Mouse (Mus musculus) liver, adult 2 months (tissue): ENCODE data around the gene Aldoc. TPM values are rescaled to one million over a fixed set of nuclear protein-coding genes. Genes with fewer than 3 reads are reported as not detected.

Experiments used
- DNase-seq: peaks from one replicate; pipeline ENCODE4 v3.0.0-alpha.2; 2011; ENCODE audit warnings: low read depth, low spot score; ENCODE audit errors: extremely low read depth
- H3K27ac ChIP-seq: fragments of 200-500 bp; replicated peaks from 2 replicates; pipeline ENCODE4 v1.5.1; 2012; ENCODE audit warnings: low read depth, mild to moderate bottlenecking, control low read depth, inconsistent platforms, low read length; ENCODE audit not compliant: insufficient read depth
- H3K27me3 ChIP-seq: fragments of 200-500 bp; 2 replicates; pipeline ENCODE4 v1.6.1; 2012; ENCODE audit warnings: mild to moderate bottlenecking, moderate library complexity, low read length, inconsistent platforms; ENCODE audit not compliant: control insufficient read depth, insufficient read depth
- H3K36me3 ChIP-seq: fragments of 200-500 bp; 2 replicates; pipeline ENCODE4 v1.6.1; 2012; ENCODE audit warnings: low read length, inconsistent platforms; ENCODE audit not compliant: control insufficient read depth, insufficient read depth
- H3K4me1 ChIP-seq: fragments of 200-500 bp; 2 replicates; pipeline ENCODE4 v1.6.1; 2011; ENCODE audit warnings: low read length; ENCODE audit not compliant: control insufficient read depth, insufficient read depth
- H3K4me3 ChIP-seq: fragments of 200-500 bp; 2 replicates; pipeline ENCODE4 v1.5.1; 2011; ENCODE audit warnings: low read depth, mild to moderate bottlenecking, control low read depth, low read length, moderate library complexity; ENCODE audit not compliant: insufficient read depth
- H3K79me2 ChIP-seq: fragments of 200-500 bp; 2 replicates; pipeline ENCODE4 v1.6.1; 2012; ENCODE audit warnings: inconsistent platforms, mild to moderate bottlenecking, low read length, moderate library complexity; ENCODE audit not compliant: control insufficient read depth, insufficient read depth
- H3K9ac ChIP-seq: fragments of 200-500 bp; 2 replicates; pipeline ENCODE4 v1.6.1; 2012; ENCODE audit warnings: low read depth, mild to moderate bottlenecking, control low read depth, inconsistent platforms, low read length
- CTCF ChIP-seq: fragments of 200-500 bp; IDR thresholded peaks from 2 replicates; pipeline ENCODE4 v1.5.1; 2011; ENCODE audit warnings: low read depth, low read length, control low read depth
- POLR2A ChIP-seq: fragments of 200-500 bp; IDR thresholded peaks from 2 replicates; pipeline ENCODE4 v1.6.1; 2011; ENCODE audit warnings: low read length, control low read depth; ENCODE audit not compliant: insufficient read depth; ENCODE audit errors: extremely low read depth
- WGBS: fragments of 180-500 bp; shearing (Covaris S2); methylation state at CpG from one replicate; pipeline ENCODE4 v1.1.7; 2018; 5-methylcytosine and 5-hydroxymethylcytosine counted together
- polyA plus RNA-seq: library from polyadenylated mRNA; depleted of rRNA; stranded (reverse); fragments of >200 nt; gene quantifications from 2 replicates; pipeline ENCODE4 v1.2.3, GENCODE M21; 2012
- total RNA-seq: library from RNA; depleted of rRNA; stranded (reverse); fragments of >200 nt; gene quantifications from 2 replicates; pipeline ENCODE4 v1.2.3, GENCODE M21; 2014

Aldoc gene
- total and polyA plus RNA-seq, 2 experiments, result 16.9 to 19.1 TPM

DNA sequence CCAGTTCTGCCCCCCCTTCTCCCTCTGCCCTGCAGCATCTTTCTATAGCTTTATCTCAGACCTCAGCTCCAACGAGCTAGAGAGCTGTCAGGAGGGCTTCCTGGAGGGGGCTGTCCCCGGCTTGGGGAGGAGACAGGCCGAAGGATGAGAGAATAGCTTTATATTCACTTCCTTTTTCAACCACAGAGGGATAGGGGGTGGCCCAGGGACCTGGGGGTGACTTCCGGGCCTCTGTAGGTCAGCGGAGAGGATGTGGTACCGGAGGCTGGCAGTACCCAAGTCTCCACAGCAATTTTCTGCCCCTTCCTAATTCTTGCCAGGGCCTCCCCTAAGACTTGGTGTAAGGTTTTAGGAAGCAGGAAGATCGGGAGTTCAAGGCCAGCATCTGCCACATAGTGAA lies 23.0 kb downstream of the Aldoc start:
- H3K4me3 ChIP-seq, result no peak overlapping the region
- no peaks in the 10 kb centered on the region for H3K36me3 ChIP-seq
- H3K27ac ChIP-seq, result peak overlapping the region; percentile 39; the same call in 1 of the 2 replicates
- DNase-seq, result no peak
- no peak overlapping the region for H3K9ac ChIP-seq
- H3K79me2 ChIP-seq, result no peaks in the 10 kb centered on the region
- WGBS, result 55% methylated on average over 7 of the region's 7 CpGs
- peaks cover 14% of the 10 kb centered on the region for H3K4me1 ChIP-seq
- H3K27me3 ChIP-seq, result no peaks in the 10 kb centered on the region
- TF ChIP-seq POLR2A (no peak), CTCF (no peak)

DNA sequence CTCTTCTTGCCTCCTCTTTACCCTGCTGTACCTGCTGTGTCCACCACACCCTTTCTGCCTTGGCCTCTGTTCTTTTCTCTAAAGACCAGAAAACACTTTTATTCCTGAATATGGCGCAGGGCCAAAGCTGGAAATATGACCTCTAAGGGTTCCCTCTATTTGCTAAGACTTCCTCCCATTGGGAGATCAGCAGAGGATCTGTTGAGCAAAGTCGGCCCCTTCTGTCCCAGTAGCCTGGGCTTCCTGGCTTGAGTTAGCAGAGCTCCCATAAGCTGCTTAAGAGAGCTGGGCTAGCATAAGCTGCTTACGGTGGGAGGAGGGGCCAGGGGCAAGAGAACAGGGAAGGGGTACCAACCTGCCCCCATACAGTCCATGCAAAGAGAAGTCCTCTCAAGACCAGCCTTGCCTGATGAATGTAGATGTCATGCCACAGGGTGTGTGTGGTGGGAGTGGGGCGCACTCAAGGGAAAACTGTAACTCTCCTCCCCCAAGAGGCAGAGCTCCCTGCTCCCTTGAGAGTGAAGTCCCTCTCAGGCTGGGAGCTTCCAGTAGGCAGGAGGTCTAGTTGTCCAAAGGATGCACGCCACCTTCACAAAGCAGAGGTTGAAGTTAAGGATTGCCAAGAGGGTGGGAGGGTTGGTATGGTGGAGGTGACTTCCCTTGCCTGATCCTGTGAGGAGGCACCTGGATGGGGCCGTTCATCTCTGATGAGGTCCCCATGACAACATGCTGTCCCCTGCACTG lies 23.7 kb downstream of the Aldoc start:
- Histone ChIP-seq H3K9ac (no peak overlapping the region), H3K79me2 (no peaks in the 10 kb centered on the region), H3K27me3 (no peaks in the 10 kb centered on the region), H3K36me3 (no peaks in the 10 kb centered on the region), H3K27ac (no peak overlapping the region), H3K4me1 (peaks cover 14% of the 10 kb centered on the region), H3K4me3 (no peak overlapping the region)
- 79% methylated on average over 6 of the region's 6 CpGs for WGBS
- TF ChIP-seq CTCF, result no peak
- DNase-seq, result no peak

DNA sequence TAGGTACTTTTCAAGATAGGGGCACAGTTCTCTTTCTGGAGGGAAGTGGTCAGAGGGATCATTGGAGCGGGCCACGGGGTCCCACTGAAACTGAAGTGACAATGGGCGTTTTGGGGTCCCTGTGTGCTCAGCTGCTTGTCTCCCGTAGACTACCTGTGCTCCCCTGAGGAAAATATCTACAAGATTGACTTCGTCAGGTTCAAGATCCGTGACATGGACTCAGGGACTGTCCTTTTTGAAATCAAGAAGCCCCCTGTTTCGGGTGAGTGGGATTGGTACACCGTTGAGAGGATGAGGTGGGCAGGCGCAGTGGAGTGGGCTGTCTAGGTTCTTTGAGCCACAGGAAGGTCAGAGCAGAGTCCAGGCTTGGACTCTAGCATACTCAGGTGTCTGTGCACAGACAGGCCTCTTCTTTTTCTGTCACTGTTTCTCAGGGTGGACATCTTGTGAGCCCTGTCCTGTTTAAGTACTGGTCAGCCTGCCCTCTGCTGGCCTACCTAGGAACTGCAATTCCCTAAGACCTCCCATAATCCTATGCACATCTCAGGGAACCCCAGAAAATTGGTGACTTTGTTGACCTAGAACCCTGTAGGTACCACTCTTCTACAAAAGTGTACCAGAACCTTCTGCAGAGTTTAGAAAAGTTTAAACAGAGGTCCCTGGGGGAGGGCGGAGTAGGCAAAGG lies 24.4 kb downstream of the Aldoc start:
- H3K9ac ChIP-seq, result no peak overlapping the region
- TF ChIP-seq CTCF, result peak; percentile 75
- no peak for TF ChIP-seq POLR2A
- no peak overlapping the region for H3K4me3 ChIP-seq
- H3K27ac ChIP-seq, result no peak overlapping the region
- H3K27me3 ChIP-seq, result no peaks in the 10 kb centered on the region
- H3K79me2 ChIP-seq, result no peaks in the 10 kb centered on the region
- no peaks in the 10 kb centered on the region for H3K36me3 ChIP-seq
- DNase-seq, result peak; percentile 56
- WGBS, result 96% methylated on average over 10 of the region's 10 CpGs
- H3K4me1 ChIP-seq, result peaks cover 14% of the 10 kb centered on the region

DNA sequence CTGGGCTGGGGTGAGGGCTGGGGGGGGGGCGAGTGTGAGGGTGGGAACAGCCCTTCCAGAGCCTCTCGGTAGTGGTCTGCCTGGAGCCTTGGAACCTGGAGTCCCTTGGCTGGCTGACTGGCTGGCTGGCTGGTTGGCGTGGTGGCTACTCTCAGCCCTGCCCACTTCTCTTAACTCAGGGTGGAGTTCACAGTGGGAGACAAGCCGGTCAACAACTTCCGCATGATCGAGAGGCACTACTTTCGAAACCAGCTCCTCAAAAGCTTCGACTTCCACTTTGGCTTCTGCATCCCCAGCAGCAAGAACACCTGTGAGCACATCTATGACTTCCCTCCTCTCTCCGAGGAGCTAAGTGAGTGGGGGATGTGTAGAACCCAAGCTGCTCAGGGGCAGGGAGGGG lies 25.1 kb downstream of the Aldoc start:
- WGBS, result 78% methylated on average over 9 of the region's 9 CpGs
- TF ChIP-seq POLR2A (no peak), CTCF (no peak)
- Histone ChIP-seq H3K4me1 (peaks cover 14% of the 10 kb centered on the region), H3K27me3 (no peaks in the 10 kb centered on the region), H3K9ac (no peak overlapping the region), H3K4me3 (no peak overlapping the region), H3K27ac (no peak overlapping the region), H3K79me2 (no peaks in the 10 kb centered on the region), H3K36me3 (no peaks in the 10 kb centered on the region)
- peak; percentile 28 for DNase-seq

DNA sequence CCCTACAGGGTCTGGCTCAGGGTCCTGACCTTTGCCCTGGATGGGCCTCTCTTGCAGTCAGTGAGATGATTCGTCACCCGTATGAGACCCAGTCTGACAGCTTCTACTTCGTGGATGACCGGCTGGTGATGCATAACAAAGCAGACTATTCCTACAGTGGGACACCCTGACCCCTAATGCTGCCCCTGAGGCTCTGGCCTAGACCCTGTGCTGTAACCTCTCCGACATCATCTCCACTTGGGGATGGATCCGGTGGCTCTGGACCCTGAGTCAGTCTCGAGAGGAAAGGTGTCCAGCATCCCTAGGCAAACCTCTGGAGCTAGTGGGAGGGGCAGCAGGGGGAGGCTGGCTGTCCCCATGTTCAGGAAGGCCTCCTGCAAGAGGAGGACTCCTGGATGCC lies 25.7 kb downstream of the Aldoc start:
- WGBS, result 78% methylated on average over 7 of the region's 7 CpGs
- Histone ChIP-seq H3K4me1 (peaks cover 14% of the 10 kb centered on the region), H3K27ac (no peak overlapping the region), H3K9ac (no peak overlapping the region), H3K79me2 (no peaks in the 10 kb centered on the region), H3K27me3 (no peaks in the 10 kb centered on the region), H3K36me3 (no peaks in the 10 kb centered on the region), H3K4me3 (no peak overlapping the region)
- DNase-seq, result no peak
- TF ChIP-seq POLR2A, result no peak
- TF ChIP-seq CTCF, result no peak
